Mouse (Mus musculus): ENCODE measurements around the gene Kiss1r. TPM values are rescaled to one million over a fixed set of nuclear protein-coding genes. Genes with fewer than 3 reads are reported as not detected.

The Kiss1r gene
- polyA plus RNA-seq, 1 experiment from 2014 or later = 0.52 TPM

DNA sequence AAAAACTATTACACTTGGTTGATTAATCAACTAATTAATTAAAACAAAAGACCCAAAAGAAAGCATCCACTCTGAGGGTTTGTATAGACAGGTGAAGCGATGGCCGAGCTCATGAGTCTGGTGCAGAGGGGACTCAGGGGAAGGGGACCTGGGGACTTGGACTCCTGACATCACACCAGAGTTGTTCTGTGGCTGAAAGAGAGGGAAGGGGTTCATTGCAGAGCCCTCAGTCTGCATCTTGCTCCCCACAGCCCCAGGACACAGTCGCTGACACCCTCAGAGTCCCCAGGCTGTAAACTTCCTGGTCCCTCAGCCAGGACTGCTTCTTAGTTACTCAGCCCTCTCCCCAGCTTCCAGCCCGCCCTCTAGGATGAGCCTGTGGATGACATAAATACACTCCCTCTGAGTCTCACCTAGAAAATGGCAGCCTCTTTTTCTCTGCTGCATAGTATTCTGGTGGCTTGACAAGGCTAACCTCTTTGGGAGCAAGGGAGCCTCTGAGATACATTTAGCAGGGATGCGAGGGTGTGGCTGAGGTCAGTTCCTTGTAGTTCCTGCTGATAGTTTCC lies 845 bp downstream of the Kiss1r start:
- H3K9ac ChIP-seq = no peak overlapping the region
- 69% methylated on average over 5 of the region's 5 CpGs for WGBS
- peak overlapping the region; percentile 92 for H3K4me2 ChIP-seq (replicated peaks)
- no peaks in the 10 kb centered on the region for H3K9me3 ChIP-seq
- no peaks in the 10 kb centered on the region for H3K36me3 ChIP-seq
- peaks cover 51% of the 10 kb centered on the region for H3K27me3 ChIP-seq (replicated peaks)
- no peak for ATAC-seq
- peaks cover 55% of the 10 kb centered on the region for H3K4me1 ChIP-seq (replicated peaks)
- peak overlapping the region; percentile 77; the same call in 1 of the 2 replicates for H3K27ac ChIP-seq
- peak overlapping the region; percentile 75 for H3K4me3 ChIP-seq (replicated peaks)

DNA sequence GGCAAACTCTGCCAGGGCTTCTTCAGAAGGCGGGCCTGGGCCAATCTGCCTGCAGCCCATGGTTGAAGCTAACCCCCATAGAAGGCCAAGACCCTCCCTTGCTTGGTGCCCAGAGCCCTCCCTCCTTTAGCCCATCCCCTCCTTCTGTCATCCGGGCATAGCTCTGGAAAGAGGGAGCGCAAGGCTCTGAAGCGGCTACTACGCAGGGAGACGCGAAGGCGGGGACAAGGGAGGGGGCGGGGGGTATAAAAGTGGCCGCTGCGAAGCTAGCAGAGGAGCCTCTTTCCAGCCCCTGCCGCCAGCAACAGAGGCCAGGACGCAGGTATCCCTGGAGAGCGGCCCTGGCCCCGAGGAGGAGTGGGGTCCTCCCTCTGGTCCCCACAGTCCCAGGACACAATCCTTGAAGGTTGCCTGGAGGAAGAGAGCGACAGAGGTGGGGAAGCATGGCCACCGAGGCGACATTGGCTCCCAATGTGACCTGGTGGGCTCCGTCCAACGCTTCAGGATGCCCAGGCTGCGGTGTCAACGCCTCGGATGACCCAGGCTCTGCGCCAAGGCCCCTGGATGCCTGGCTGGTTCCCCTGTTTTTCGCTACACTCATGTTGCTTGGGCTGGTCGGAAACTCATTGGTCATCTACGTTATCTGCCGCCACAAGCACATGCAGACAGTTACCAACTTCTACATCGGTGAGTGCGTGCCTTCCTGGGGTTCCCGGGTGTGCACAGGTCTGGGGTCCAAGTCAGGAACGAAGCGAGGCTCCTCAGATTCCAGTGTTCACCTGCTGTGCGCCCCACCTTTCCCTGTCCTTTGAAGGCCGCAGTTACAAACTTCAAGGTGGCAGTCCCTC lies 1.7 kb downstream of the Kiss1r start:
- no peak for ATAC-seq
- Histone ChIP-seq H3K4me3 (replicated peaks) (peak overlapping the region; percentile 6), H3K4me1 (replicated peaks) (peaks cover 54% of the 10 kb centered on the region), H3K9me3 (no peaks in the 10 kb centered on the region), H3K36me3 (no peaks in the 10 kb centered on the region), H3K27me3 (replicated peaks) (peaks cover 60% of the 10 kb centered on the region), H3K4me2 (replicated peaks) (peak overlapping the region; percentile 53), H3K27ac (no peak overlapping the region), H3K9ac (peak overlapping the region; percentile 20; the same call in 1 of the 2 replicates)
- 12% methylated on average over 34 of the region's 35 CpGs for WGBS

DNA sequence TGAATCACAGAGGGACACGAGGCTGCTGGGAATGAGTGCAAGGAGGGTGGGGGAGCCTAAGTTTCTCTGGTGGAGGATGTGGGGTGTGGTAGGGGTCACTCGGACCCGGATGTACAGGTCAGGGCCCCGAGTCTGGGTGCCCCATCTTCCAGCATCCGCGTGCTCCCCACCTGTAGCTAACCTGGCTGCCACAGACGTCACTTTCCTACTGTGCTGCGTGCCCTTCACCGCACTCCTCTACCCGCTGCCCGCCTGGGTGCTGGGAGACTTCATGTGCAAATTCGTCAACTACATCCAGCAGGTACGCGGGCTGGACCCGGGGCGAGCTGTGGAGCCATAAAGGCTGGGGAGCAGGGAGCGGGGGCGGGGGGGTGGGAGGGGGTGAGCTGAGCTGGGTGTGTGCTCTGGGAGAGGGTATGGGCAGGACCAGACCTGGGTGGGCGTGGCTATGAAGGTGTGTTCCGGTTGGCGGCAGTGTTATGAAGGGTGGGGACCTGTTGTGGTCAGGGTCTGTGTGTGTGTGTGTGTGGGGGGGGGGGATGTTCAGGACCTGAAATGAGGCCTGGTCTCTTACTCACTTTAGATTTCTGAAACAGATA lies 2.6 kb downstream of the Kiss1r start:
- Histone ChIP-seq H3K9me3 (no peaks in the 10 kb centered on the region), H3K4me2 (replicated peaks) (peak overlapping the region; percentile 53), H3K9ac (no peak overlapping the region), H3K27ac (no peak overlapping the region), H3K36me3 (no peaks in the 10 kb centered on the region), H3K27me3 (replicated peaks) (peaks cover 60% of the 10 kb centered on the region), H3K4me1 (replicated peaks) (peaks cover 50% of the 10 kb centered on the region), H3K4me3 (replicated peaks) (0 out of 2 replicates have a peak overlapping the region, but pooled peaks have one; percentile 6)
- WGBS = 4% methylated on average over 21 of the region's 21 CpGs
- no peak for ATAC-seq

DNA sequence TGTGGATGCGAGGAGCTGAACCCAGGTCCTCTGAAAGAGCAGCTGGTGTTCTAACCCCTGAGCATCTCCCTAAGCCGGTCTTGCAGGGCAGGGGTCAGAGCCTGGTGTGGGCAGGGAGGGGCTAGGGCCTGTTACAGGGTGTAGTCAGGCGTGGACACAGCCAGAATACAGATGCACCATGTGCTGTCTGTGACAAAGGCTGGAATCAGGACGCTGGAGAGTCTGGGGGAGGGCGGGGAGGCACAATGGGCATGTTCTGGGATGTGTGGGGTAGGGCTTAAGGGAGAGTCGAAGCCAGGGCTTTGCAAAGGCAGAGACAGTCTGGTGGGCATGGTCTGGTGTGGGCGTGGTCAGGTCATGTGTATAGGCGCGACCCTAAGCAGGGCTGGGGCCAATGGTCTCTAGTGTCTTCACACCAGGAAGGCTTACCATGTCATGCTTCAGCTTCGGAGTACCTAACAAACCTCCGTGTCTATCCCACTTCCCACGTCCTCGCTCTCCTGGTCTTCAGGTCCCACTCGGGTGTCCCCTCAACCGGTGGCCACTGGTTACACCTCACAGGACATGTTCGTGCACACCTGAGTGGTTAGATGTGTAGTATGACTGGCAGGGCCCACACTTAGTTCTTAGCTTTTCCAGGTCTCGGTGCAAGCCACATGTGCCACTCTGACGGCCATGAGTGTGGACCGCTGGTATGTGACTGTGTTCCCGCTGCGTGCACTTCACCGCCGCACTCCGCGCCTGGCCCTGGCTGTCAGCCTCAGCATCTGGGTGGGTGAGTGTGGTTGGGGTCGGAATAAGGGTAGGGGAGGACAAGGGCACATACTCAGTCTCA lies 3.5 kb downstream of the Kiss1r start:
- WGBS = 27% methylated on average over 26 of the region's 26 CpGs
- Histone ChIP-seq H3K27ac (no peak overlapping the region), H3K36me3 (no peaks in the 10 kb centered on the region), H3K27me3 (replicated peaks) (peaks cover 60% of the 10 kb centered on the region), H3K4me3 (replicated peaks) (peak overlapping the region; percentile 31; the same call in 1 of the 2 replicates), H3K9ac (no peak overlapping the region), H3K4me2 (replicated peaks) (peak overlapping the region; percentile 72), H3K9me3 (no peaks in the 10 kb centered on the region), H3K4me1 (replicated peaks) (peaks cover 46% of the 10 kb centered on the region)
- ATAC-seq = no peak

DNA sequence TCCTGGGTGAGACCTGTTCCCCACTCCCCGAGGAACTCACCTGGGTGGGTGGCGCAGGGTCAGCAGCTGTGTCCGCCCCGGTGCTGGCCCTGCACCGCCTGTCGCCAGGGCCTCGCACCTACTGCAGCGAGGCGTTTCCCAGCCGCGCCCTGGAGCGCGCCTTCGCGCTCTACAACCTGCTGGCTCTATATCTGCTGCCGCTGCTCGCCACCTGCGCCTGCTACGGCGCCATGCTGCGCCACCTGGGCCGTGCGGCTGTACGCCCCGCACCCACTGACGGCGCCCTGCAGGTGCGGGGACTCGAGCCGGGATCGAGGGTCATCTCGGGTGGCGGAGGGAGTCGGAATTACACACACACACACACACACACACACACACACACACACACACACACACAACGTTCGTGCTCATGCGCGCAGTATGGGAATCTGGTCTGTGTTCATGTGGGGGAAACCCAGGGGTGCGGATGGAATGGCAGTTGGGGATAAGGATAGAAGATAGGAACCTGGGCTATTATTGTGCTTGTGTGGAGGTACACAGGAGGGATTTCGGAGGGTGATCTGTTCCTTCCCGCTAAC lies 4.3 kb downstream of the Kiss1r start, which contains the start of gene R3hdm4:
Gene R3hdm4 (minus strand): TSS at position 251 of the 578 bp plus-strand sequence.
- ATAC-seq = 0 out of 2 replicates have a peak, but pooled peaks have one; percentile 8

DNA sequence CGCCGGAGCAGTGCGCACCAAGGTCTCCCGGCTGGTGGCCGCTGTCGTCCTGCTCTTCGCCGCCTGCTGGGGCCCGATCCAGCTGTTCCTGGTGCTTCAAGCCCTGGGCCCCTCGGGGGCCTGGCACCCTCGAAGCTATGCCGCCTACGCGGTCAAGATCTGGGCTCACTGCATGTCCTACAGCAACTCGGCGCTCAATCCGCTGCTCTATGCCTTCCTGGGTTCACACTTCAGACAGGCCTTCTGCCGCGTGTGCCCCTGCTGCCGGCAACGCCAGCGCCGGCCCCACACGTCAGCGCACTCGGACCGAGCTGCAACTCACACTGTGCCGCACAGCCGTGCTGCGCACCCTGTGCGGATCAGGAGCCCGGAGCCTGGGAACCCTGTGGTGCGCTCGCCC lies 4.8 kb downstream of the Kiss1r start:
- Histone ChIP-seq H3K4me1 (replicated peaks) (peaks cover 49% of the 10 kb centered on the region), H3K27ac (no peak overlapping the region), H3K9me3 (no peaks in the 10 kb centered on the region), H3K4me3 (replicated peaks) (peak overlapping the region; percentile 31), H3K9ac (peak overlapping the region; percentile 23; the same call in 1 of the 2 replicates), H3K4me2 (replicated peaks) (peak overlapping the region; percentile 72), H3K36me3 (no peaks in the 10 kb centered on the region), H3K27me3 (replicated peaks) (peaks cover 60% of the 10 kb centered on the region)
- ATAC-seq = no peak
- 3% methylated on average over 34 of the region's 34 CpGs for WGBS

More for the DNA sequence above, 4.3 kb downstream of the Kiss1r start, which contains the start of gene R3hdm4:
- no peak within 1 kb of the TSS for H3K27ac ChIP-seq
- peak within 1 kb of the TSS; percentile 72 for H3K4me2 ChIP-seq (replicated peaks)
- H3K9me3 ChIP-seq = no peaks in the 10 kb centered on the region
- no peaks in the 10 kb centered on the region for H3K36me3 ChIP-seq
- H3K9ac ChIP-seq = peak within 1 kb of the TSS; percentile 23; the same call in 1 of the 2 replicates
- peak within 1 kb of the TSS; percentile 31 for H3K4me3 ChIP-seq (replicated peaks)
- peaks cover 60% of the 10 kb centered on the region for H3K27me3 ChIP-seq (replicated peaks)
- 4% methylated on average over 40 of the region's 41 CpGs for WGBS
- peaks cover 47% of the 10 kb centered on the region for H3K4me1 ChIP-seq (replicated peaks)

DNA sequence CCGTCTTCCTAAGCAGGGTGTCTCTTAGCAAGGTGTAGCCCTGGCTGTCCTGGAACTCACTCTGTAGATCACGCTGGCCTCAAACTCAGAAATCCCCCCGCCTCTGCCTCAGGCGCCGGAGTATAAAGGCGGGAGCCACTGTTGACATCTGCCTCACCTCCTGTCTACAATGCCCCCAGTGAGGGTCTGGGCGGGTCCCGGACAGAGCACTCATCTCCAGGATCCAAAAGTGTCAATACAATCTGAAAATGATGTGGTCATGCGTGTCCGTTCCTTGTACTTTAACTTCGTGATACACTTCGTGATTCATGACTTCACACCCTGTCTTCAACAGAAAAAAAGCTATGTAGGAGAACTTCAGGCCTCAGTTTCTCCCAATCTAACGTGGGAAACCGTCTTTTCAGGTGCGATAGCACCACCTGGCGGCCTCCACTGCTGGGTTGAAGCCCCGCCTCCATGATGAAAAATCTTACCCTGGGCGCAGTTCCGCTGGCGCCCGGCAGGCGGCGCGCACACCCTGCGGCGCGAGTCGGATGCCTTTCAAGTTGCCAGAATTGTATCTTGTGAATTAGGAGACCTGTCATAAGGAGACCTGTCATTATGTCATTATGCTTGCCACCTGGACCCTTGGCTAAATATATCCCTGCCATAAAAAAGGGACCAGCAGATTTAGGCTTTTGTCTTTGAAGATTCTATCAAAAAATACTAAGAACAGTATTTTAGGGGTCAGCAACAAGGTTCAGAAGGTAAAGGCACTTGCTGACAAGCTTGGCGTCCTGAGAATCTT lies 8.4 kb downstream of the Kiss1r start:
- Histone ChIP-seq H3K4me1 (replicated peaks) (peaks cover 45% of the 10 kb centered on the region), H3K9me3 (no peaks in the 10 kb centered on the region), H3K4me2 (replicated peaks) (peak overlapping the region; percentile 92), H3K27me3 (replicated peaks) (peaks cover 33% of the 10 kb centered on the region), H3K9ac (no peak overlapping the region), H3K27ac (peak overlapping the region; percentile 96), H3K36me3 (no peaks in the 10 kb centered on the region), H3K4me3 (replicated peaks) (peak overlapping the region; percentile 98; the same call in 1 of the 2 replicates)
- 0 out of 2 replicates have a peak, but pooled peaks have one; percentile 0 for ATAC-seq
- WGBS = 11% methylated on average over 29 of the region's 29 CpGs

DNA sequence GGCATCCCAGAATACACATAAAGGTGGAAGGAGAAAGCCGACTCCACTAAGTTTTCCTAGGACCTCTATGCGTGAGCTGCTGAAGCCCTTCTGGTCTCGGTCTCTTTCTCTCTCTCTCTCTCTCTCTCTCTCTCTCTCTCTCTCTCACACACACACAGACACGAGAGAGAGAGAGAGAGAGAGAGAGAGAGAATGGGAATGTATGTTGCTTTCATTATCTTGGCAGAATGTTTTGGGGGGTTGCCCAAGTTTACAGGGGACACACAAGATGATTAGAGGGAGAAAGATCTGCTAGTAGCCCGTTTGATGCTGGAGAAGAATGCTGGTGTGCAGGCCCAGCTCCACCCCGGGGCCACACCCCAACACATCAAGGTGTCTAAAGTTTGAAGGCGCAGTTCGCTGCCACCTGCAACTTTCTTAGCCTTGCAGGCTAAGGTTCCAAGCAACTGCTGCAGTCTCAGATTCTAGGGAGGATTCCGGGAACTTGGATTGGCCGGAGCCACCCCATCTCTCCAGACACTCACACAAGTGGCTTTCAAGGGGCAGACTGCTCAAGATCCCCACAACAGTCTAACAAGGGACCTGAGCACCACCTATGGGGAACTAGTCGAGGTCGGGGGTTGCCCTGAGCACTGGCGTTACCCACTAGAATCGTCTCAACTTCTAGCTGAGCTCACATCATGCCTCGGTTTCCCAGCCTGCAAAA lies 9.2 kb downstream of the Kiss1r start:
- Histone ChIP-seq H3K9me3 (no peaks in the 10 kb centered on the region), H3K4me1 (replicated peaks) (peaks cover 42% of the 10 kb centered on the region), H3K4me2 (replicated peaks) (peak overlapping the region; percentile 92), H3K9ac (peak overlapping the region; percentile 97), H3K27ac (peak overlapping the region; percentile 96), H3K36me3 (peaks cover 4% of the 10 kb centered on the region; the same call in 1 of the 2 replicates), H3K27me3 (replicated peaks) (peaks cover 25% of the 10 kb centered on the region), H3K4me3 (replicated peaks) (peak overlapping the region; percentile 98)
- 5% methylated on average over 14 of the region's 15 CpGs for WGBS
- ATAC-seq = peak; percentile 6; the same call in 1 of the 2 replicates

DNA sequence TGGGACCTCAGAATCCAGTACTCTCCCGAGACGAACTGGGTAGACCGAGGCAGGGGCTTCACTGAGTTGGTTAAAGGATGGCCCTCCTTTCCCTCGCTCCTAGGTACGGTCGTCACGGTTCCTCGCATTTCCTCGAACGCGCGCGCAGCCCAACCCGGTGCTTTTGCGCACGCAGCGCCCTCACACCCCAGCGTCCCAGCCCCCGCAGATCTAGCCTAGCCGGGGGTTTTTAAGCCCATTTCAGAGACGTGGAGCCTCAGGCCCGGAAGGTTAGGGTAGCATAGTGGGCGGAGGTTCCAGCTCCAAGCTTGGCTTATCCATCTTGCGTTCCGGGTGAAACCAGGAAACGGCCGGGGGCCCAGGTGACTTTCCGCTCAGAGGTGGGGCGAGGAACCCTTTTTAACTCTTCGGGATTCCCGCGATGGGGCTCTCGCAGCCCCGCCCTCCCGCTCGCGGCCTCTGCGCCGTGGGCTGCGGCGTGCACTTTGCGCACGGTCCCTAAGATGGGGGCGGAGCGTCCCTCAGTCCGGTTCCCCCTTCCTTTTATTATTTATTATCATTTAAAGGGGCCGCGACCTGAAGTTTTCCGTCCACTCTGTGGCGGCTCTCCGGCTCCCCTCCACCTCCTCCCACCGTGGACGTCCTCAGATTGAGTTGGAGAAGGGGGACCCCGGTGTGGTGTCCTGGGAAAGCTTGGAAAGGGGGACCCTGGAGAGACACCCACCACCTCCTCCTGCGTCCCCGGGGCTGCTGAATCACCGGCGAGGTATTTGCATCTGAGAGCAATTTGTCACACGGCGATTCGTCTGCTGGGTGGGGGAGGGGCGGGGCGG lies 9.9 kb downstream of the Kiss1r start, which contains the start of gene Arid3a:
Gene Arid3a (plus strand): TSS at position 553 of the 833 bp plus-strand sequence.
- Histone ChIP-seq H3K4me3 (replicated peaks) (peak within 1 kb of the TSS; percentile 98), H3K4me1 (replicated peaks) (peaks cover 40% of the 10 kb centered on the region), H3K9ac (peak within 1 kb of the TSS; percentile 97), H3K9me3 (no peaks in the 10 kb centered on the region), H3K27ac (peak within 1 kb of the TSS; percentile 96), H3K27me3 (replicated peaks) (peaks cover 18% of the 10 kb centered on the region), H3K36me3 (peaks cover 12% of the 10 kb centered on the region), H3K4me2 (replicated peaks) (peak within 1 kb of the TSS; percentile 92)
- ATAC-seq = peak; percentile 86
- WGBS = under 1% methylated on average over 63 of the region's 63 CpGs
